In the genomic region with DNA sequence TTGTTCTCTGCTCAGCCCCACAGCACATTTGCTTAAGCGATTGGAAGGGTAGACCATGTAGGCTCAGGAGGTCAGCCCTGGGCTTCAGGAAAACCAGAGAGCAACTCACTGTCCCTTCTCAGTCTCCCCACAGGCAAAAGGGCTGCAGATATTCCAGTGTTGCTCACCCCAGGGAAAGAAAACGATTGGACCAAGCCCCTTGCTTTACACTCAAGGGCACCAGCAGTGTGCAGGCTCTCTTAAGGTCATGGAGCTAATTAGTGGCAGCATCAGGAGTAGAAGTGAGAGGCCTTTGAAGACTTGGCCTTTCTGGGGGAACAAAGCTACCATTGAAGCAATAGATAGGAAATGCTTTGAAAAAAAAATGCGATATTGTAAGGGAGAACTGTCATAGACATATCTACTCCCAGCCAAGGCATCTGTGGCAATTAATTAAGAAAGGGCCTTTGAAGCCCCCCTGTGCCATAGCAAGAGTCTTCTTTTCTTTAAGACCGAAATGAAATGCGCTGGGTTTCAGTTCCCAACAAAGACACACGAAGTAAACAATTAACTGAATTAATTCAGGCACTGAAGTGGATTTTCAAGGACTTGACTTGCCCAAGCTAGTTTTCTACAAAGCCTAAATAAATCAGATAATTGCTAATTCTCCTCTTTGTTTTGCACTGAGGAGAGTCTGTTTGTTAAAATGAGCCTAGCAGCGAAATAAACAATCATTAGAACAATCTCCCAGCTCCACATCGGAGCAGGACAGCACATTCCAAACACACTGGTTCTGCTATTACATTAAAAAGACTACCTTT, we compare ENCODE assay signal across 8 mouse cellular contexts. TPM values are rescaled to one million over a fixed set of nuclear protein-coding genes. Genes with fewer than 3 reads are reported as not detected.
DNase-seq lines count a peak whose midpoint lies in the region; ATAC-seq lines count a peak whose summit lies in the region.

No protein-coding gene starts in this region.

- peak overlapping the region; percentile 22 for H3K4me2 ChIP-seq in hindbrain, embryonic 11.5 days (replicated peaks; ENCODE audit: low read depth, low read length)

- peak overlapping the region; percentile 37 for H3K9ac ChIP-seq in hindbrain, embryonic 11.5 days (ENCODE audit: low read depth, low read length)

- ATAC-seq in hindbrain, embryonic 11.5 days (ENCODE audit: low FRiP score) = no peak

- H3K9me3 ChIP-seq in hindbrain, embryonic 11.5 days (ENCODE audit: control insufficient read depth, low read length) = no peaks in the 10 kb centered on the region
- H3K9me3 ChIP-seq in midbrain, embryonic 10.5 days (replicated peaks) = no peaks in the 10 kb centered on the region

- peaks cover 2% of the 10 kb centered on the region; the same call in 1 of the 2 replicates for H3K27me3 ChIP-seq in hindbrain, embryonic 11.5 days (ENCODE audit: control insufficient read depth, insufficient read depth, low read length)
- peaks cover 32% of the 10 kb centered on the region for H3K27me3 ChIP-seq in midbrain, embryonic 10.5 days (ENCODE audit: low read depth, poor library complexity, severe bottlenecking)

- H3K27ac ChIP-seq in hindbrain, embryonic 11.5 days (ENCODE audit: low read depth, low read length) = no peak overlapping the region
- peak overlapping the region; percentile 93 for H3K27ac ChIP-seq in midbrain, embryonic 10.5 days (replicated peaks)

- WGBS in hindbrain, embryonic 11.5 days = 2% methylated on average over 8 of the region's 8 CpGs
- WGBS in midbrain, embryonic 10.5 days = 3% methylated on average over 8 of the region's 8 CpGs

- H3K4me3 ChIP-seq in hindbrain, embryonic 11.5 days (ENCODE audit: low read depth, low read length) = peak overlapping the region; percentile 17
- peak overlapping the region; percentile 63 for H3K4me3 ChIP-seq in midbrain, embryonic 10.5 days

- H3K36me3 ChIP-seq in hindbrain, embryonic 11.5 days (ENCODE audit: control insufficient read depth, insufficient read depth, low read length) = no peaks in the 10 kb centered on the region
- H3K36me3 ChIP-seq in midbrain, embryonic 10.5 days = peaks cover 13% of the 10 kb centered on the region; the same call in 1 of the 2 replicates

- DNase-seq in adrenal gland, adult (ENCODE audit: inconsistent age in 2 of 2, low spot score in 1 of 2) = peak; percentile 27 to 84
- DNase-seq in adrenal gland, adult 8-10 months = no peak
- DNase-seq in Muller cell, postnatal 12 days (ENCODE audit: inconsistent ontology term) = peak; percentile 62
- peak; percentile 47 for DNase-seq in hindbrain, embryonic 11.5 days (ENCODE audit: low spot score)
- DNase-seq in midbrain, embryonic 10.5 days (ENCODE audit: low spot score) = peak; percentile 54
- DNase-seq in spleen, postnatal 4 days (ENCODE audit: low spot score in 2 of 2) = no peak
- no peak for DNase-seq in left cerebral cortex, adult 11 months (ENCODE audit: low spot score)
- no peak for DNase-seq in frontal cortex, postnatal 10 days (ENCODE audit: low spot score in 2 of 2)

- no peaks in the 10 kb centered on the region for H3K4me1 ChIP-seq in hindbrain, embryonic 11.5 days (replicated peaks; ENCODE audit: control insufficient read depth, insufficient read depth, low read length)
- peaks cover 75% of the 10 kb centered on the region for H3K4me1 ChIP-seq in midbrain, embryonic 10.5 days

RNA-seq across cellular contexts. Expression of a gene that starts 2.6 kb away (rescaled TPM):
- total RNA-seq in adrenal gland, adult 8-10 months (2022) = 10 to 100 TPM; 43.0 to 81.1 (median 59.0) TPM
- 55.0 and 59.6 TPM in 2 replicates for polyA plus RNA-seq in hindbrain, embryonic 11.5 days (2014; fragmentation: Nextera tagmentation; extraction: Ambion mirVana)
- polyA plus RNA-seq in midbrain, embryonic 10.5 days (2016; fragmentation: Nextera tagmentation; extraction: Ambion mirVana) = 76.1 and 88.7 TPM in 2 replicates

Comparison
In these comparisons a context has a peak if more than half of its experiments do, and no peak if none do; other contexts are left out.
1. DNase-seq: peak in adrenal gland, adult (2 of 2), Muller cell, postnatal 12 days (single experiment), hindbrain, embryonic 11.5 days (single experiment) and midbrain, embryonic 10.5 days (single experiment); none in adrenal gland, adult 8-10 months (single experiment), spleen, postnatal 4 days (0 of 2), left cerebral cortex, adult 11 months (single experiment) and frontal cortex, postnatal 10 days (0 of 2).